Mouse (Mus musculus) spleen, adult 18-20 months (tissue): ENCODE results near the gene Epb41l1.

Experiments used
- DNase-seq, 2 experiments: peaks; one replicate each; pipeline ENCODE4 v3.0.0; 2022; ENCODE audit warnings: mixed read lengths in 2 of 2

Gene Epb41l1

DNA sequence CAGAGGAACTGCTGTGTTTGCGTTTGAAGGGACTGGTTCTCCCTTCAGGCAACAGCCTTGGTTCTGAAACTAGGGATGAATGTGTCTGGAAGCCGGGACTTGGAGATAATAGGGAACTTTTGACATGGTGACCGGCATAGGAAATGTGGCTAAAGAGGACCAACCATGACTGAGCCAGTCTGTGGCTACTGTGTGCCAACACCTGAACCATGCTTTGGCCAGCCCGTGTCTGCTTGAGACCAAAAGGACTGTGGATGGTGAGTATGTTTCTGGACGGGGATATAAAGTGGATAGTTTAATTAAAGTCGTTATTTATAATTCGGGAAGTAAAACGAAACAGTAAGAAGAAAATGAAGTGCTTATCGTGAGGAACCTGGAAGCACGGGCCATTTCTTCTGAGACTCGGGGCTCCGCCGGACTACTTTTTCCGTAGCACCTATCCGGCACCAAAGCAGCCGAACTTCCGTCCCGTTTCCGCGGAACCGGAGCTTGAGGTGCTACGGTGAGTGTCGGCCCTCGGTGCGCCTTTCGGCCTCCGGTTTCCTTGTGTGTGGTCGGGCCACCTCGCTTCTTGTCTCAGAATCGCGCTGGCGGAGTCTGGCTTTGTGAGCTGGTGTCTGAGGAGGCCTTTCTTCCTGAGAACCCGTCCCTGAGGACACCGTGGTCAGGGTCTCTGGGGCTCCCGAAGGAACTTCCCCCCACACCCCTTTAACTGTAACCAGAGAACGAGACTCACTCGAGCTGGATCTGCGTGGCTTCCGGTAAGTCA is 126.6 kb downstream of the Epb41l1 start, which contains the start of gene Aar2:
Gene Aar2 (plus strand): TSS at position 462 of the 769 bp plus-strand sequence.
- DNase-seq: peak; percentile 59 to 84

DNA sequence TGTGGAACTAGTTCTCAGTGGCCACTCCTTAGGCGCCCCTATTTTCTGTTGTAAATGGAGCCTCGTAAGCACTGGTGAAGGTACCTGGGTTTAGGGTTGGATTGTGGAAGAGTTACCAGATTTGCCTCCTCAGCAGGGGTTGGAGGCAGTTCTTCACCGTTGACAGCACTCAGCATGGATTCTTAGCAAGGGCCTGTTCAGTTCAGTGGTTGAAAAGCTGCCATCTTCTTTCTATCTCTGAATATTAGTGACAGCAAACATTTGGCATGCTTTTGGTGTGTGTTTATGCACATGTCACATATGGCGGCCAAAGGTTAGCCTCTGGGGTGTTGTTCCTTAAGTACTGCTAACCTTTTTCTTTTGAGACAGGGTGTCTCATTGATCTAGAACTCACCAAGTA is 131.7 kb downstream of the Epb41l1 start:
- no peak for DNase-seq

GRCm38 (mm10) chr2:156561808-156562207 is 141.1 kb downstream of the Epb41l1 start:
- DNase-seq: no peak

DNA sequence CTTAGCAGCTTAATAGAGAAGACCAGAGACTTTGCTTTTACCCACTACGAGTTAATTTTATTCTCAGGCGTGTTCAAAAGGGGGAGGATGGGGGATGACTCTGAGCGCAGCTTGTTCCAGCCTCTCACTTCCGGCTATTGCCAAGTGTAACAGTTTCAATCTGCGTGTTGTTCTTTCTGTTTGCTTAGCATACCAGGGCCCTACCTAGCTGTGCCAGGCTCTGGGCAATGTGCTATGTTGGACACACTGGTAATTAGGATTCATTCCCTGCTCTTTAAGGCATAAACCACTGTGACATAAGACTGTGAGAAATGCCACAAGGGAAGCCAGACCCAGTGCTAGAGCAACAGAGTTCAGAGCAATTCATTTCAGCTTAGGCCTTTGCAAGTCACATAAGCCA is 142.8 kb downstream of the Epb41l1 start:
- no peak for DNase-seq

DNA sequence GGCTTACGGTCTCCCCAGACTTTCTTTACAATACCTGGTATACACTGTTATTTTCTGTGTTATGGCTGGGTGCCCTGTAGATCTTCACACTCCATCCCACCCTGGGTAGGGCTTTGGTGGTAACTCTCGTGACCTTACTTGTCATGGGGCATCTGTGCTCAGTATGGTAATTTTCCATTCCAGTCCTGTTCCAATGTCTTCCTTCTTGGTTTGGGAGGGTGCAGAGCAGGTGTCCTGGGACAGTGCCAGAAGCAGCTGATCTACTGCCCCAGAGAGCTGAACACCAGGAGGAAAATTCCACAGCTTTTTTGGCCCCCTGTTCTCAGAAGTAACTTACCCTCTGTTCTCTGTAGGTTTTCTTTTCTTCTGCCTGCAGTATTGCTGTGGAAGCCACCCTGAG is 145.8 kb downstream of the Epb41l1 start:
- no peak for DNase-seq

- DNase-seq: no peak
These were observed 147.9 kb downstream of the Epb41l1 start for GRCm38 (mm10) chr2:156568647-156569046.

DNA sequence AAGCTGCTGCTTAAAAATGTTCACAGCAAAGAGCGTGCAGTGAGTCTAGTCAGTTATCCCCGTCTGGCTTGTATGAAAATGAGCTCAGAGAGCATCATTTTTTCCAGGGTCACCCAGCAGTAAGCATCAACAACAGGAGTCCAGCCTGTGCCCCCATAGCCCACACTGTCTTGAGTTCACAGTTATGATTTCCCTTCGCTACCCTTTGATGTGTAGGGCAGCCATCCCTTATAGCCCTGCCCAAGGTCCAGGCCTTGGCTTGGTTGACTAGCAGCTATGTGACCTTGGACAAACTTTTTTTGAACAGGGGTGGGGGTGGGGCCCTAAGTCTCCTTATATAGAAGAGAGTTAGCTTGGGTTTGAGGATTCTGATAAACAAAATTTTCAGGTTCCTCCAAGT is 148.6 kb downstream of the Epb41l1 start:
- no peak for DNase-seq

GRCm38 (mm10) chr2:156571521-156571920 is 150.8 kb downstream of the Epb41l1 start:
- no peak for DNase-seq

GRCm38 (mm10) chr2:156576850-156577587 is 156.3 kb downstream of the Epb41l1 start:
- no peak for DNase-seq

- DNase-seq: no peak
These were observed 159.8 kb downstream of the Epb41l1 start for GRCm38 (mm10) chr2:156580507-156580906.

- no peak for DNase-seq
These were observed 160.5 kb downstream of the Epb41l1 start for GRCm38 (mm10) chr2:156581244-156581643.

GRCm38 (mm10) chr2:156582887-156583286 is 162.2 kb downstream of the Epb41l1 start:
- no peak for DNase-seq

DNA sequence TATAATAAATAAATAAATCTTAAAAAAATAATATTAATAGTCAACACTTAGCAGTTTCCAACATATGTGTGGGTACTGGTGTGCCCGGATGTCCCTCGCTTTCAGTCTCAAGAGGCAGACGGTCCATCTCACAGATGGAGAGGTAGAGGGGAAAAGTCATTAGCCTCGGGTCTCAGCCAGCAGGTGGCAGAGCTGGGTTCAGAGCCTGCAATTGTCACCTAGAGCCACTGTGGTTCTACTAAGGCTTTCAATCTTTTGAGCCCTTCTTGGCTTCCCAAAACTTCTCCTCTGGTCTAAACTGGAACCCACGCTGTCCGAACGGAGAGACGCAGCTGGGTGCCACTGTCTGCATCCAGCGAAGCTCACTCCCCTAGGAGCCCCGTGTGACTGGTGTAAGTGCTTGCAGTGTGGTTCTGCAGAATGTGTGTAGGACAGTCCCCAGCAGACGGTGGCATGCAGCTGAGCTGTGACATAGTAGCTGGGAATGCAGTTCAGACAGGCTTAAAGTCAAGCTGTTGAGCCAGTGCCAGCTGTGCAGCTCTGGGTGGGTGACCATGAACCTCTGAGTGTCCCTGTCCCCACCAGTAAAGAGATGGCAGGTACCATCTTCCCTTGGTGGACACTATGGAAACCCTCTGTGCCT is 163.6 kb downstream of the Epb41l1 start:
- peak in 1 of 2 experiments; percentile 16 for DNase-seq

DNA sequence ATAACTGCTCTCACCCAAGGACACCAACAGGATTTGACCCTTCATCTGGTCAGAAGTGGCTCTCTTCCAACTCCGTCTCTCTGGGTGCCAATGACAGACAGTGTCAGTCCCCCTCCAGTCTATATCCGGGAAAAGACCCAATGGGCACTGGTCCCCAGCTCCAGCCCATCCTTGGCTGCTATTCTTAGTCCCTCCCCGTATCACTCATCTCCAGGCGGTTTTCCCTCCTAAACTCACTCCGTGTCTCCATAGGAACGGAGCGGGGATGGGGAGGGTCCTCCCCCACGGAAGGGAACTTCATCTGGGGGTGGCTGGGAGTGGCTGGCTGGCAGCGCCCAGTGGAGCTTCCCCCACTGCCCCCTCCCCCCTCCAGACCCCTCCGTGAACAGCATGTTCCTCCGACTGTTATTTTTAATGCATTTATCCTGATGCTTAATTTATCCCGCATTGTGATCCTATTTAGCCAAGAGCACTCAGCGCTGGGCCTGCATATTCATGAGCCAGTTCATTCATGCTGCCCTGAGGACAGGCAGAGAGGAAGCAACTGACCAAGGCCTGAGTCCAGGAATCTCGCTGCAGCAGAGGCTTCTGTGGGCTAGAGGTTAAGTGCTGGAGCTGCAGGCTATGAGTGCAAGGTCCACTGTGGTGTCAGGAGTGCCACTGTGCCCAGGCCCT is 164.2 kb downstream of the Epb41l1 start:
- DNase-seq: no peak

GRCm38 (mm10) chr2:156589481-156589880 is 168.8 kb downstream of the Epb41l1 start:
- no peak for DNase-seq
